Mouse (Mus musculus): Measurements from ENCODE around the gene Dcaf1. TPM values are rescaled to one million over a fixed set of nuclear protein-coding genes. Genes with fewer than 3 reads are reported as not detected.

The Dcaf1 gene
- 43.3 TPM for polyA plus RNA-seq (2014; fragmentation: Illumina TruSeq; extraction: RNeasy Lipid Tissue Mini Kit (QIAGEN cat#74804); ENCODE audit: low read depth, low replicate concordance)

GRCm38 (mm10) chr9:106821618-106822380, at the start of gene Dcaf1:
Dcaf1 (plus strand) TSS chr9:106821874.

DNA sequence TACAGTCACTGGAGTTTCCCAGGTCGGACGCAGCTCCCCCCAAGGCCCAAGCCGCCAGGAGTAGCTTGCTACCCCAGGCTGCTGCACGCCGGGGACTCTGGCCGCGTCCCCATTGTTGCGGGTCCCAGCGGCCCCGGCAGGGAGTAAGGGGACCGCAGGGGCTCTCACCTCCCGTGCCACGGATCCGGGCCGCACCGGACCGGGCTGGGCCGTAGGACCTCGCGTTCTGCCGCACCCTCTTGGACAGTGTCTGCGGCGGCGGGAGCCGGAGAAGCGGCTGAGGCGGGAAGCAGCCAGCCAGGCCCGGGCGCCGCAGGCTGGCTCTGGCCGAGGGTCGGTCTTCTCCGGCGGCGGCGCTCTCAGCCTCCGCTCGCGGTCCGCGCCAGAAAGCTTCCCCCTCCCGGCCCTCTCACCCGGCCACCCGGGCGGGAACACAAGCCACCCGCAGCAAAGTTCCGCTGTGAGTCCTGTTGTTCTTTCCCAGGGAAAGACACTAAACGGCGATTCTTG, 32.8 kb upstream of the Dcaf1 start, which contains the start of gene Rad54l2:
Gene Rad54l2 (minus strand): TSS at position 383 of the 510 bp plus-strand sequence.

GRCm38 (mm10) chr9:106886828-106887702, 65.4 kb downstream of the Dcaf1 start, which contains the start of gene Rbm15b:
Rbm15b (minus strand) TSS chr9:106887428.

GRCm38 (mm10) chr9:106891829-106892551, 70.3 kb downstream of the Dcaf1 start, which contains the start of gene Manf:
Manf (minus strand) TSS chr9:106891979.

Other genes starting within 250 kb of the Dcaf1 start
- not detected for gene Iqcf6, start 195.3 kb upstream of the Dcaf1 start, polyA plus RNA-seq (2014; fragmentation: Illumina TruSeq; extraction: RNeasy Lipid Tissue Mini Kit (QIAGEN cat#74804); ENCODE audit: low read depth, low replicate concordance)
- gene Grm2, start 165.8 kb upstream of the Dcaf1 start, polyA plus RNA-seq (2014; fragmentation: Illumina TruSeq; extraction: RNeasy Lipid Tissue Mini Kit (QIAGEN cat#74804); ENCODE audit: low read depth, low replicate concordance), result not detected
- gene Tex264, start 135.9 kb upstream of the Dcaf1 start, polyA plus RNA-seq (2014; fragmentation: Illumina TruSeq; extraction: RNeasy Lipid Tissue Mini Kit (QIAGEN cat#74804); ENCODE audit: low read depth, low replicate concordance), result 16.4 TPM
- 13.2 TPM for gene Rad54l2, start 32.7 kb upstream of the Dcaf1 start, polyA plus RNA-seq (2014; fragmentation: Illumina TruSeq; extraction: RNeasy Lipid Tissue Mini Kit (QIAGEN cat#74804); ENCODE audit: low read depth, low replicate concordance)
- gene Rbm15b, start 65.6 kb downstream of the Dcaf1 start, polyA plus RNA-seq (2014; fragmentation: Illumina TruSeq; extraction: RNeasy Lipid Tissue Mini Kit (QIAGEN cat#74804); ENCODE audit: low read depth, low replicate concordance), result 9.0 TPM
- 188 TPM for gene Manf, start 70.1 kb downstream of the Dcaf1 start, polyA plus RNA-seq (2014; fragmentation: Illumina TruSeq; extraction: RNeasy Lipid Tissue Mini Kit (QIAGEN cat#74804); ENCODE audit: low read depth, low replicate concordance)

Measured in adrenal gland, adult 10 weeks (tissue).